Mouse (Mus musculus): Measurements from ENCODE around the gene Maml1. TPM values are rescaled to one million over a fixed set of nuclear protein-coding genes. Genes with fewer than 3 reads are reported as not detected.

Maml1 gene
- total RNA-seq, 1 experiment from 2014 or later, result 9.0 TPM

- no peak for ATAC-seq (replicated peaks; ENCODE audit: low read depth, poor library complexity, severe bottlenecking)
Observed at GRCm38 (mm10) chr11:50248473-50249171, 43.5 kb downstream of the Maml1 start.

- no peak for ATAC-seq (replicated peaks; ENCODE audit: low read depth, poor library complexity, severe bottlenecking)
Observed at GRCm38 (mm10) chr11:50245269-50245668, 46.8 kb downstream of the Maml1 start.

DNA sequence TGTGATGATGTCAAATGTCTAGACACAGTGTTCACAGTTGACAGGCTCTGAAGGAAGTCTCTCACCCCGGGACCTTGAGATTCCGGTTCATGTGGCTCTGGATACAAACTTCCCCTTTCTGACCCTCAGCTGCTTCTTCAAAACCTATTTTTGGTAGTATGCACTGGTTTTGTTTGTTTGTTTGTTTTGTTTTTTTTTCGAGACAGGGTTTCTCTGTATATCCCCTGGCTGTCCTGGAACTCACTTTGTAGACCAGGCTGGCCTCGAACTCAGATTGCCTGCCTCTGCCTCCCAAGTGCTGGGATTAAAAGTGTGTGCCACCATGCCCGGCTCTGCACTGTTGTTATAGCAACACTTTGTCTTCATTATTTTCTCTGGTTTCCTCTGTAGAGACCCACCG lies 48.2 kb downstream of the Maml1 start:
- no peak for ATAC-seq (replicated peaks; ENCODE audit: low read depth, poor library complexity, severe bottlenecking)

- ATAC-seq (replicated peaks; ENCODE audit: low read depth, poor library complexity, severe bottlenecking), result peak; percentile 57
Observed at GRCm38 (mm10) chr11:50240235-50240911, 51.7 kb downstream of the Maml1 start.

DNA sequence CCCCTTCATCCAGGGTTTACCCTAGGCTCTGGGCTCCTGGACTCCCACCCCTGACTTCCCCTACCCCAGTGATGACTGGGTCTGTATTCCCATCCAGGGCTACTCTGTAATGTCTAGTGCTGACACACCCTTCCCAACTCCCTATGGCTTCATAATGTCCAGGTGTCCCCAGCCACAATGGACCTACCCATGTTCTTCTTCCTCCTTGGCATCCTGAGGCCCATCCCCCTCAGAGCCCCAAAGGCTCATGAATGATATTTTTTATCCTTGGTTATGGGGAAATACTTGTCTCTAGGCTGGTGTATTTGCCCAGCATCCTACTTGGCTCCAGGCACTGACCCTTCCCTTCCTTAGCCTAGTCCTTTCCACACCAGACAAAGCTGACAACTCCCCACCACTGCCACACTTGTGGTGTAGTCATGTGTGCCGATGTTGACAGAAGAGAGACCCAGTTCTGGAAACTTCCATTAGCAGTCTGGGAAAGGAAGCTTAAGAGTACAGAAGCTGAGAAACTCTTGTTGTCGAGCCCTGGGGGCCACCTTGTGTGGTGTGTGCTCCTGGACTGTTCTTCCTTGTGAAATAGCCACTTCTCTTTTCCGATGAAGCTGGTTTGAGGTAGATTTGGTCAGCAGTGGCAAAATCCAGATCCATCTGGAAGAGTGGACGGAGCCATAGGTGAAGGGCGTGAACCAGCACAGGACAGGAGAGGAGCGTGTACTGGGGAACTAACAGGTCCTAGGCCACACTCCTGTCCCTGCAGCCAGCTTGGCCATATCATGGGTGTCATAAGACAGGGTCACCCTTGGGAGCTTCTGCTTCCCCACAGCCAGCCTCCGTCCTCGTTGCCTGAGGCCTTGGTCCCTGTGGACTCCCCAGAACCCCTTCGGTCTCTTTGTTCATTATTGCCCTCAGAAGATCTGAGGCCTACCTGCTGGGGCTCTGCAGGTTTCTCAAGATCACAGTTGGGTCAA lies 53.0 kb downstream of the Maml1 start:
- ATAC-seq (replicated peaks; ENCODE audit: low read depth, poor library complexity, severe bottlenecking), result no peak

GRCm38 (mm10) chr11:50238324-50238723 lies 53.8 kb downstream of the Maml1 start, which contains the start of gene Ltc4s:
Ltc4s (minus strand) TSS chr11:50238616.
- peak; percentile 36 for ATAC-seq (replicated peaks; ENCODE audit: low read depth, poor library complexity, severe bottlenecking)

DNA sequence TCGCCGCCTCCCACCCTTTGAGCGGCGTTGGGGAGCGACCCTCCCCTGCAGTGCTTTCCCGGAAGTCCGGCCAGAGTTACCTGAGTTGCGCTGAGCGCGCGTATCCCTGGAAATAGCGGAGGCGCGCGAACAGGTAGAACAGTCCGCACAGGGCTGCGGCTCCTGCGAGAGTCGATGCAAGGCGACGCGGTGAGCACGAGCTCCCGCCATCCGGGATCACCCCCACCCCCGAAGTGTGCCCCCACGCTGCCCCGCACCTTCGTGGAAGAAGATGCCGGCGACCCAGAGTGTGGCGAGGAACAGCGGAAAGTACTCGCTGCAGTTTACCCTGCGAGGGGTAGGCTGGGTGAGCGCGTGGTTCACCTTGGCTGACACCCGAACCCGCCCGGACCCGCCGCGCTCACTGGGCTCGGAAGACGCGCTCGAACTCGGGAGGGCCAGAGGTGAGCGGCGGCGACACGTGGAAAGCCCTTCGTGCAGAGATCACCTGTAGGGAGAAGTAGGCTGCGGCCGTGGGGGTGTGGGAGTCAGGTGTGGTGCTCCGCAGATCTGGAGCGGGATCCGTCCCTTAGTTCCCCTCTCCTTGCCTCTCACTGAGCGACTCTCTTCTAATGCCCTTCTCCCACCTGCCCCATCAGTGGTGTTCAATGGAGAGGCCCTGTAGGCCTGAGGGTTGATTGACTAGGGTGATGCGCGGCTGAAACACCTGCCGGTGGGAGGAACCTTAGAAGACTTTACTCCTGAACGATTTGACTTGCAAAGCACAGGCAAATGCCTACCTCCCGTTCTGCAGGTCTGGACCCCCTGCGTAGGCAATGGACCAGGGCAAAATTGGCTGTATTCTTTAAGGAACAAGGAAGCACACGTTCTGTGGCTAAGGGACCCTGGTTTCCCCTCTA lies 54.9 kb downstream of the Maml1 start:
- no peak for ATAC-seq (replicated peaks; ENCODE audit: low read depth, poor library complexity, severe bottlenecking)

DNA sequence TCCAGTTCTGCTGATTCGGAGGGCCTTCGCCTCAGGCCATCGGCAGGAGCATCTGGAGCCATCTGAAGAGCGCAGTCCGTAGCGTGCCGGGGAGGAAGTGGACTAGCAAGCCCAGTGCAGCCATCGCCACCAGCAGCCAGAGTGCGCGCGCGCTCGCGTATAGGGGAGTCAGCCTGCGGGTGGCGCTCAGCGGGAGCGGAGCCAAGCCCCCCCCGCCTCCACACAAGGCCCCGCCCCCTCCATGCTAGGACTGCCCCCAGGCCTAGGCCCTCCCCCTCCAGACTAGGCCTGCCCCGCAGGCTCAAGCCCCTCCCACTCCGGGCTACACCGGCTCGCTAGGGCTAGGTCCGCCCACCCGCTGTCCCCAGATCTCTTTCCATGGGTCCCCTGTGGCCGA lies 55.6 kb downstream of the Maml1 start:
- ATAC-seq (replicated peaks; ENCODE audit: low read depth, poor library complexity, severe bottlenecking), result peak; percentile 59

DNA sequence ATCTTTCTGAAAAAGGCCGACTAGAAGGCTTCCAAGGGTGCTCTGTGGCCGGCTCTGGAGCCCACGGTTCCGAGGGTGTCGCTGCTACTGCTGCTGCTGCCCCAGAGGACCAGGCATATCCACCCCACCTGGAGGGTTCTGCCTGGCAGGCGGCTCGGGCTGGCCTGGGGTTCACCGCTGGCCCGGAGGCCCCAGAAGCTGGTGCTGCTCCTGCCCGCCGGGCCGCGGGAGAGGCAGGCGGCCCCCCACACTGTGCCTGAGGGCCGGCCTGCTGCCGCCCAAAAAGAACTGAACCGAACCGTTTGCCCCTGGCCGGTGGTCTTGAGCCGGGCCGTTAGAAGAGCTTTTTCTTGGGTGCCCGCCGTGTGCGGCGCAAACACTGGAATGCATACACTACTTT lies 57.5 kb downstream of the Maml1 start:
- no peak for ATAC-seq (replicated peaks; ENCODE audit: low read depth, poor library complexity, severe bottlenecking)

GRCm38 (mm10) chr11:50233993-50234392 lies 58.1 kb downstream of the Maml1 start:
- ATAC-seq (replicated peaks; ENCODE audit: low read depth, poor library complexity, severe bottlenecking), result no peak

GRCm38 (mm10) chr11:50233022-50233421 lies 59.1 kb downstream of the Maml1 start:
- peak; percentile 50 for ATAC-seq (replicated peaks; ENCODE audit: low read depth, poor library complexity, severe bottlenecking)

DNA sequence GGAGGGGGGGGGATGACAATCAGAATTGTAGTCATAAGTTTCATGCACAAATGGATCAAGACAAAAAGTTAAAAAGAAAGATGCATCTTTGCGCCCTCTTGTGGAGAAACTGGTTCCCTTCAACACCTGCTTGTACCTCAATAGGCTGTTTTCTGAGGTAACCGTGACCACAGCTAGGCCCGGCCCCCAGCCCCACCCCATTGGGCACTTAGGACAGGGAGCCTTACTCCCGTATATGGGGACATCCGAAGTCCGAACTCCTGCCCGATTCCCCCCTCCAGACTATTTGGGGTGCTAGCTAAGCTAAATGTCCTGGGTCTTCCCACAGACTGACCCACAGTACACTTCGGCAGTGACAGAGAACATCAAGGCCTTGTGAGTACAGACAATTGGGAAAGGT lies 60.7 kb downstream of the Maml1 start:
- ATAC-seq (replicated peaks; ENCODE audit: low read depth, poor library complexity, severe bottlenecking), result peak; percentile 20; the same call in 1 of the 2 replicates

DNA sequence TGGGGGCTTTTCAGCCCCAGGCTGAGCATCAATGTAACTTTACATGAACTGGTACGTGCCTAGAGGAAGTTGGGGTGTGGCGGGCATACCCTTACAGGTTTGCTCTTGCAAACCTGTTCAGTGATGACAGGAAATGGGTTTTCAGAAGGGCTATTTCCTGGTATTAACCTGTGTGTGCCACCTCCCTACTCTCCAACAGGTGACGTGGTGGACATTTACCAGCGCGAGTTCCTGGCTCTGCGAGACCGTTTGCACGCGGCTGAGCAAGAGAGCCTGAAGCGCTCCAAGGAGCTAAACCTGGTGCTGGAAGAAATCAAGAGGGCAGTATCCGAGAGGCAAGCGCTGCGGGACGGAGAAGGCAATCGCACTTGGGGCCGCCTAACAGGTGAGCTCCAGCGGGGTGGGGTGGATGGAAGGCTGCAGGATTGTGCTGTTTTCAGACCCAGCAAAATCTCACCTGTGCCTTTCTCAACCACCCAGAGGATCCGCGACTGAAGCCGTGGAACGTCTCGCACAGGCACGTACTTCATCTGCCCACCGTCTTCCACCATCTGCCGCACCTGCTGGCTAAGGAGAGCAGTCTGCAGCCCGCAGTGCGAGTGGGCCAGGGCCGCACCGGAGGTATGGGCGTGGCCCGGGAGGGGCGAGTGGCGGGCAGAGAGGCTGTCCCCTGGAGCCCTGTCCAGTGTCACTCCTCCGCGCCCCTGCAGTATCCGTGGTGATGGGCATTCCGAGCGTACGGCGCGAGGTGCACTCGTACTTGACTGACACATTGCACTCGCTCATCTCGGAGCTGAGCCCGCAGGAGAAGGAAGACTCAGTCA lies 61.4 kb downstream of the Maml1 start:
- ATAC-seq (replicated peaks; ENCODE audit: low read depth, poor library complexity, severe bottlenecking), result no peak

- ATAC-seq (replicated peaks; ENCODE audit: low read depth, poor library complexity, severe bottlenecking), result no peak
Observed at GRCm38 (mm10) chr11:50229252-50229910, 62.7 kb downstream of the Maml1 start.

DNA sequence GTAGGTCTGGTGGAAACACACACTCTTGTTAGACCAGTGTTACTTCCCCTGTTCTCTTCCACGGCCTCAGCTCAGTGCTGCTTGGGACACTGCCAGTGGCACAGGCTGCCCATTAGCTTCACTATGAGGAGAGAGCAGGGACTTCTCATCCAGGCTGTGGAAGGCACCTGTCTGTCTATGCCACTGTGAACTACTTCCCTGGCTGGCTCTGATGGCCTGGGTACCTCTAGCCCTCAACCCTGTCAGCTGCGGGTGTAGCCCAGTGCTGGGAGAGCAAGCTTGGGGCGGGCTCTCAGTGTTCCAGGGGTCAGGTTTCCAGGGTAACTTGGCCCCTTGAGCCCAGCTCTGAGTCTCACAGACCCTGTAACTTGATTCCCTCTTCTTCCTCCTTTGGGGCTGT lies 63.3 kb downstream of the Maml1 start:
- ATAC-seq (replicated peaks; ENCODE audit: low read depth, poor library complexity, severe bottlenecking), result no peak

- ATAC-seq (replicated peaks; ENCODE audit: low read depth, poor library complexity, severe bottlenecking), result no peak
Observed at GRCm38 (mm10) chr11:50227736-50228135, 64.4 kb downstream of the Maml1 start.

DNA sequence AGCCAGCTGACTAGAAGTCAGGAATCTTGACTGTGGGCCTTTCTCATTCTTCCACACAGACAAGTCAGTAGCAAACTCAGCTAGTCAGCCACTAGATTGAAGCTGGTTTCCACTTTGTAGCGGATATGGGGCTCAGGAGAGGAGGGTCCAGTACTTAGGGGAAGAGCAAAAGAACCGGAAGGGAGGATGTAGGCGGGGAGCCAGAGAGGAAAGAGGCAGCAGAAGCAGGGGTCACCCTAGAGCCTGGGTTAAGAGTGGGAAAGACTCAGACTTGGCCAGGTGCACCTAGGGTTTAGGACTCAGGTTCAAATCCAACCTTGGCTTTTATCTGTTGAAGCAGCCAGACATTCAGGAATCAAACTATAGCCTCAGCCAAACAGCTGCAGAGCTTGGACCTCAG lies 64.9 kb downstream of the Maml1 start:
- no peak for ATAC-seq (replicated peaks; ENCODE audit: low read depth, poor library complexity, severe bottlenecking)

DNA sequence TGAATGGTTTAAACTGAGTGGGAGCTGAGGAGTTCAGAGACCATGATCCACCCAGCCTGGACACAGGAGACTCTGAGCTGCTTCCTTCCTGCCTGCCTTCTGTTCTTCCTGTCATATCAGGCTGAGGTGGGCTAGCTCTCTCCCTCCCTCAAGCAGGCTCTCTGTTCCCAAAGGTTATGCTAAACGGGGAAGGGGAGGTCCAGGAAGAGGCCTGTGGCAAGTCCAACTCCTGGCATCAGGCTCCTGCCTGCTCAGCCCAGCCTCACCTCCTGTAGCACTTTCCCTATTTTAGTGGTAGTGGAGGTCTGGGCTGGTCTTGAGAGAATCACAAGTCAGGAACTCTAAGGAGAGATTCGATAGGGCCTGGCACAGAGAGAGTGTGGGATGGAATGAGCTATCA lies 65.7 kb downstream of the Maml1 start:
- ATAC-seq (replicated peaks; ENCODE audit: low read depth, poor library complexity, severe bottlenecking), result no peak
